Mouse (Mus musculus): ENCODE measurements at regions not wholly inside any gene's neighbourhood (a gene's known extent, or its start where the extent isn't known, plus 50 kb on each side); places are given as distances from the start of the nearest gene placed in this dataset.

DNA sequence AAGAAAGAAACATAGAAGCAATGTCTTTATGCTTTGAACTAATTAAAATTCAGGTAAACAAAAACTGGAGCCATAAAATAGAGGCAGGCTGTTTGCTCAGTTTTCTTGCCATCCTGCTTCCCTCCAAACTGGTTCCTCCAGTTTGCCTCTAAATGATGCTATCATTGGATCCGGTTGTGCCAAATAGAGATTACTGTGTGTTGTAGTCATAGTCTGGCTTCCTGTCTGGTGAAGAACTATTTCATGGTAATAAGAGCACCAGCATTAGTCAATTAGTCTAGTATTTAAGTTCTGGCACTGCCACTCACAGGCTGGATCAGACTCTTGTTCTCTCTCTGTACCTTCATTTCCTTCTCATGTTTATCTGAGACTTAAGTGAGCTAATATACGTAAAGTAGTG, 141.9 kb upstream of the Rasa1 start:
- TF ChIP-seq EP300 (IDR thresholded peaks at IDR 0.05) (no peak), CTCF (IDR thresholded peaks at IDR 0.05) (no peak)
